Mouse (Mus musculus): ENCODE results near the gene Ccdc62.

The Ccdc62 gene

DNA sequence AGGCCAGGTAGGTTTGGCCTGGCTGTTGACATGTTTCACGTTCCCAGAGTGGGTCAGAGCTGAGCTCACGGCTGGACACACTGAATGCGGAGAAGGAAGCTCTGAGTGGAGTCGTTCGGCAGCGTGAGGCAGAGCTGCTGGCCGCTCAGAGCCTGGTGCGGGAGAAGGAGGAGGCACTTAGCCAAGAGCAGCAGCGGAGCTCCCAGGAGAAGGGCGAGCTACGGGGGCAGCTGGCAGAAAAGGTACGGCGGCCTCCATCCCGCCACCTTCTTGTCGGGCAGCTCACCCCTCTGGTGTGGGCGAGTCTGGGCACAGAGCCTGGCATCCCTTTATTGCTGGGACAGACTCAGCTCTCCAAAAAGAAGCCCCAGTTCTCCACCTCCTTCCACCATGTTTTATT lies 67.3 kb downstream of the Ccdc62 start:
- no peak for ATAC-seq (ENCODE audit: insufficient number of reproducible peaks, low FRiP score, low TSS enrichment)

DNA sequence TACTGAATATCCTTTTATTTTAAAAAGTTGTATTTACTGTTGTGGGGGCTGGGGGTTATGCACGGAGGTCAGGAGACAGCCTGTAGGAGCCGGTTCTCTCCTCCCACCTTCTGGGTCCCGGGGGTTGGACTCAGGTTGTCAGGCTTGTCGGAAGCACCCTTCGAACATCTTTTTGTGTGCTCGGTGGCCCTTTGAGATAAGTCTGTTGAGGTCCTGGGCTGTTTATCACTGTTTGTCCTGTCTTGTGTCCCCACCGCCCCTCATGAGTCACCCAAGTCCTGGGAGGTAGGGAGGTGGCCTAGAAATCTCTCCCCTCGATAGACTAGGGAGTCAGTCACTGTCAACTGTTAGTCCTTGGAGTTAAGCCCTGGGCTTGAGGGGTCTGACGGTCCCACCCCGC lies 67.9 kb downstream of the Ccdc62 start:
- no peak for ATAC-seq (ENCODE audit: insufficient number of reproducible peaks, low FRiP score, low TSS enrichment)

DNA sequence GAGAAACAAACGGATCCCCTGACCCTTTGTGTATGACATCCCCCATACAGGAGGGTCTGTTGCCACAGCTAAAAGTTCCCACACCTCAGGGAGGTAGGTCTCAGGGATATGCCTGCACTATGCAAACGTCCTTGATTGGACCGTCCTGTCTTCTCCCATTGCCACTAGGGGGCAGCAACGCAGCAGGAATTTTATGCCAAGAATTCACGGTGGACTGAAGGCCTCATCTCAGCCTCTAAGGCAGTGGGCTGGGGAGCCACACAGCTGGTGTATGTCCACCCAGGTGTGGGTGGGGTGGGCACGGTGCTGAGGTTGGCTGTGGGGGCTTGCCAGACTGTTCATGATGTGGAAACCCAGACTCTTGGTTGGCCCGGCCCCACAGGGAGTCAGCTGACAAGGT lies 70.3 kb downstream of the Ccdc62 start:
- no peak; the same call in 1 of the 2 replicates for ATAC-seq (ENCODE audit: insufficient number of reproducible peaks, low FRiP score, low TSS enrichment)

DNA sequence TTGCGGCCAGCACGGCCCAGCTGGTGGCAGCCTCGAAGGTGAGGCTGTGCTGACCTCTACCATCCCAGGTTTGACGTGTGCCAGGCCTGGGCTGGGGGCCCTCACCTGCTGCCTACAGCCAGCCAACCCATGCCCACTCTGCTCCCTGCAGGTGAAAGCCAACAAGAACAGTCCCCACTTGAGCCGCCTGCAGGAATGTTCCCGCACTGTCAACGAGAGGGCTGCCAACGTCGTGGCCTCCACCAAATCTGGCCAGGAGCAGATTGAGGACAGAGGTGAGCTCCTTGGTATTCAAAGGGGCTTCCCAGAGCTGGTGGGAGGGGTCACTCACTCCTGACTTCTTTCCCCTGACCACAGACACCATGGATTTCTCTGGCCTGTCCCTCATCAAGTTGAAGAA lies 70.8 kb downstream of the Ccdc62 start:
- no peak for ATAC-seq (ENCODE audit: insufficient number of reproducible peaks, low FRiP score, low TSS enrichment)

DNA sequence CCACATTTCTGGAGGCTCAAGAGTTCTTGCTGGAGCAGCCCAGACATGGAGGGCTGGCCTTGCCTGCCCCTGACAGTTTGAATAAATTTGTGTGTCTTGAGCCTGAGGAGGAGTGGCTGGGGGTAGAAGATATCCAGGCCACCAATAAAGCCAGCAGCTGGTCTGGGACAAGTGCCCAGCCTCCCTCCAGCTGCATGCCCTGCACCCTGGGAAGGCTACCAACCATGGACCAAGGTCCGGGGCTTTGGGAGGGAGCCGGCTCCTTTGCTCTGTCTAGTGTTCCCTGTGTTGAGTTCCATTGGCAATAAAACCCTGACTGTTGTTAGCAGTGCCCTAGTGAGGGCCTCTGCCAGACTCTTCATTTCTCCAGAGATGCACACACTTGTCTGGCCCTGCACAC lies 72.4 kb downstream of the Ccdc62 start:
- ATAC-seq (ENCODE audit: insufficient number of reproducible peaks, low FRiP score, low TSS enrichment): no peak

DNA sequence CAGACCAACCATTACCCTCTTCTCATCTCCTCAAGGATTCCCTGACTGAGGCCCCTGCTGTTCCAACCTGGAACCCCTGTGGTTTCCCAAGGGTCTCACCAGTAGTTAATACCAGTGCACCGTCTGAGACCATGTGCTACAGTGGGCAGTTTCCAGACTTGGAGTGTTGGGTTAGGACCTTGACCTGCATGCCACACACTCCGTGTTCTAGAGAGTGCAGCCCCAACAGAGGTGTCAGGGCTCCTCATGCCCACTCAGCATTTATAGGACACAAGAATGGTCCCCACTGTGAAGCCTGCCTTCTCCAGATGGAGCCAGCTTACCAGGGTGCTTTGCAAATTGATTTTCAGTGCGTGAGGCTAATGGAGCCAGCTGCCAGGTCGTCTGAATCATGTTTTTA lies 72.9 kb downstream of the Ccdc62 start:
- no peak for ATAC-seq (ENCODE audit: insufficient number of reproducible peaks, low FRiP score, low TSS enrichment)

DNA sequence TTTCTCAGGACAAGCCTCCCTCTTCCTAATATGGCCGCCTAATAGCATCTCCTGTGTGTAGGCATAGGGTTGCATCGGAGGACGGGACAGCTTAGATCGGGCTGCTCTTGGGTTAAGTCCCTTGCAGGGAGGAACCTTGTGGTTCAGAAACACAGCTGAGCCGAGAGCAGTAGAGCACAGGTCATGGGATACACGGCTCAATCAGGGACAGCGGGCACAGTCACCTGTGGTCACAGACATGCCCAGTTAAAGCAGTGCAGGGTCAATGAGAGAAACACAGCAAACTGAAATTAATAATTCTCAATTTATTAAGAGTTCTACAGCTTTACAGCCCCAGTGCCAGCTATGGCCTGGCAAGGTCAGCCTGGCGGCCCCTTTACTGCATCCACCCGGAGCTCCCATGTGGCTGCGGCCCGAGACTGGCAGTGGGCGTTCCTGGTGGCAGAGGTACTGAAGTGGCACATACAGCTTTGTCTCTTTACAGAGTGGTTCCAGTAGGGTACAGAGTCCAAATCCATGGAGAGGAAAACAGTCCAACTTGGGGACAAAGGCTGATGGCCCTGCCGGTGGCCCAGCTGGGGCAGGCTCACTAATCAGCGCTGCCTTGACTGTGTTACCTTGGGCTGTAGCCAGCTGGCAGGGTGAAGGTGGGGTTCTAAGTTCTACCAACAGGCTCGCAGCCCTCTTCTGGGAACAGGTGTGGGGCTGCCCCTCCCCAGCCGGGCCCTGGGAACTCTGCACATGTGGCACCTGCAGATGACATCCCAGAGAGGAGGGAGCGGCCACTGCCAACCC lies 74.1 kb downstream of the Ccdc62 start:
- ATAC-seq (ENCODE audit: insufficient number of reproducible peaks, low FRiP score, low TSS enrichment): no peak

DNA sequence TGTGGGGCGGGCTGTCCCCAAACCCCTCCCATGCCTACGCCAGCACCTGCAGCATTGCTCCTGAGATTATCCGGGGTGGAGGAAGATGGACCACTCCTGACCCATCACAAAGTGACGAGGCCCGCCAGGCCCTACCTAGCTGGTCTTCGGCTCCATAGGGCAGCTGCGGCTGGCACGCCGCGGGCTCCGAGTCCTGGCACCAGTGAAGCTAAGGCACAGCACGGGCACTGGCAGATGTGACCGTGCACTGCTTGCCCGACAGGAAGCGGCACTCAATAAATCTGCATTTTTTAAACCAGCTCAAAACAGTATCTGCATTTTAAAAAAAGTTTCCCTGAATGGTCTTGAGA lies 74.6 kb downstream of the Ccdc62 start:
- ATAC-seq (ENCODE audit: insufficient number of reproducible peaks, low FRiP score, low TSS enrichment): no peak

DNA sequence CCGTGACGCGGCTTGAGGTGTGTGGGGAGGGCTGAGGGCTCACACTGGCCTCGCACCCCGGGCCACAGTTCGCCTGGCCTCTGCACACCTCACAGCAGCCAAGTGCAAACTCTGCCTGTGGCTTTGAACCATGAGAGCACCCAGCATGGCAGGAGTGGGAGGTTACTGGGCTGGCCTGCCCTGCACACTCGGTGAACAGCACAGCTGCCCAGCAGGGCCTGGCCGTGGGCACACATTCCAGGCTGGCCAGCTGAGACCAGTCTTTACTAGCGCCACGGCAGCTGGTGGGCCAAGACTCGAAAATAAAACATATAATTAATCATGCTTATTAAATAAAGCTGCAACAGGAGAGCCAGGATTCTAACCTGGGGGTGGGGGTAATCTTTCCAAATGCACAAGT lies 75.1 kb downstream of the Ccdc62 start:
- ATAC-seq (ENCODE audit: insufficient number of reproducible peaks, low FRiP score, low TSS enrichment): no peak

DNA sequence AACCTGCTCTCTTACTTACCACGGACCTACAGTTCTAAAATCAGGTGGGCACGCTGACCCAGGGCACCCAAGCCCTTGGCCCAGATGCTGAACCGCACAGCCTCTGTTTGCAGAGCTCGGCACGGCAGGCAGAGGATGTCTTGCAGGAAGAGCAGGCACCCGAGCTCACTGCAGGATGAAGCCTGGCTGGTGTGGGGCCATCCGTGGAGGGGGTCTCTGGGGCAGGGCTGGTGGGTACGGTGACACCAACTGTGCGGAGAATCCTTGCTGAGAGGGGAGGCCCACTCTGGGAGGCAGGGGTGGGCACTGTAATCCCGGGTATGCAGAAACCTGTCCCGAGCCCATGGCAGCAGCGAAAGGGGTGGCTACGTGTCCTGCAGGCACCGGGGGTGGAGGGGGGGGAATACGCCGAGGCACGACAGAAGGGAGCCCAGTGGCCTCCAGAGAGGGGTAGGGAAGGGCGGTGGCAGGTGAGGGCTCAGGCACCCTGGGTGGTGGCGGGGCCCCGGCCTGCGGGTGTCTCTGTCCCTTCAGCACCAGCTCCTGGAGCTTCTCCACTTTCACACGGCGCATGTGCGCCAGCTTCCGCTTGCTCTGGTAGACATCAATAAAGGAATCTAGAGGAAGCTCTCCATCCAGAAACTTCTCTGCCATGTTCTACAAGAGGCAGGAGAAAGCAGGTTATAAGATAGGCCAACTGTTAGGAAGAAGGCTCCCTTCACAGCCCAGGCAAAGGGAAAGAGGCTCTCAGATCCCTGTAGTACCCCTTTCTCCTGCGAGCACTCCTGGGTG lies 75.8 kb downstream of the Ccdc62 start:
- no peak for ATAC-seq (ENCODE audit: insufficient number of reproducible peaks, low FRiP score, low TSS enrichment)

DNA sequence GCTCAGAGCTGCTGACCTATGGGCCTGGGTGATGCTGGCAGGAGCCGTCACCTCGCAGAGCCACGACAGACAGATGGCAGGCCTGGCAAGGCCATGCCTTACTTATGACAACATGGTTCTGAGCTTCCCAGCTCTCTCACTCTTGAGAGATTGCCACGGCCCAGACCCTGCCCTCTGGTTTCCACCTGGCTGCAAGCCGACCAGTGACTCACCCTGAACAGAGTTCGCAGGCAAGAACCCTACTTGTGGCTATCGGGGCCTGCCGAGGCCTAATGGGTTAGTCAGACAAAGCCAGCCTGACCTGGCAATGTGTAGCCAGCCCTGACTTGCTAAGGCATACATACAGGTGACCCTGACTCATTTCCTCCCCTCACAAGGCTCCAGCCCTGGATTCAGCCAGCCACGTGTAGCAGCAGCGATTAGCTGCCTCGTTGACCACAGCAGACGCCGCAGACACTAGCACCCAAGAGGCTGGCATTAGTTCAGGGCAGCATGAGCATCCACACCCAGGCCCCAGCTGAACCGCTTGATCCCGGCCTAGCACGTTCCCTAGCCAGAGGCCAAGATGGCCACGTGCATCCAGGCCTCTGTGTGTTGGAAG lies 76.5 kb downstream of the Ccdc62 start:
- peak; percentile 60; the same call in 1 of the 2 replicates for ATAC-seq (ENCODE audit: insufficient number of reproducible peaks, low FRiP score, low TSS enrichment)

DNA sequence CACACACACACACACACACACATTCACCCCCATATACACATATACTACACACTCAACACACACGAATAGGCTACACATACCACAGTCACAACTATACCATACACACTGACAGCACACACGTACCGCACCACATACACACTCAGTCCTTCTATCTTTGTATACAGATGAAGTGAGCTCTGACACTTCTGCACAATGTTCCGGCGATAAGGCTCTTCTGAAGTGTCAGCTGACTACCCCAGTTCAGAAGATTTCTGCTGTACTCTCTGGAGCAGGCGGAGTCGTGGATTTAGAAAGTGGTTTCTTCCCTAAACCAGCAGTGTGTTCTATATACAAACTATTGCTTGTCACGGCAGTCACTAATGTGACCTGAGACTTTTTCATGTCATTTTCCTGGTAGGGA lies 79.6 kb downstream of the Ccdc62 start:
- ATAC-seq (ENCODE audit: insufficient number of reproducible peaks, low FRiP score, low TSS enrichment): no peak

DNA sequence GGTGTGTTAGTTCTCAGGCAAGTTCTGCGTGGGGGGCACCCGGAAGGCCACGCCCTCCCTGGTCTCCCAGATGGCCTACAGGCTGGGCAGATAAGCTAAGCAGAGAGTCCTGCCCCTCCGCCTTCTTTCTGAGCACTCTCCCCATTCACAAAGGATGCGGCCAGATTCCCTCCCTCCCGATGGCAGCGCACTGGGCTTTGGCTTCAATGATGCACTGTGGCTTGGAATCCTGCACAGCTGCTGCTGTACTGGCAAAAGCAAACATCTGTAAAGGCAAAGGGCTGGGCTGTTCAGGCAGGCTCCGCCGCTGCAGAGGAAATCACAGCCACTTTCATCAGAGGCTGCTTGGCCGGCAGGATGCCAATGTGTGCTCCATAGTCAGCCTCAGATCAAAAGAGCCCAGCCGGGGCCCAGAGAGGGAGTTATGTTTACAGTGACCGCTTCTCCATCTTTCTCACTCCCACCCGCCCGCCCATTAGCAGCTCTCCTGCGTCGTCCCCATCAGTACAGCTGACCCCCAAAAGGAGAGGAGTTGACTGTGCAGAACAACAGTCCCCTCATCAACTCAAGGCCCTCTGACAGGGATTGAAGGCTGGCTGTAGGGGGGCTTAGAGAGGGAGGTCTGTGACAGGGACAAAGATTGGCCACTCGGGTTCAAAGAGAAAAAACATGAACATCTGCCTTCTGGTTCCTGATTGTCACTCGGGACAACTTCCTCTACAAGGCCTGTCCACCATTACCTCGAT lies 80.6 kb downstream of the Ccdc62 start:
- no peak for ATAC-seq (ENCODE audit: insufficient number of reproducible peaks, low FRiP score, low TSS enrichment)

DNA sequence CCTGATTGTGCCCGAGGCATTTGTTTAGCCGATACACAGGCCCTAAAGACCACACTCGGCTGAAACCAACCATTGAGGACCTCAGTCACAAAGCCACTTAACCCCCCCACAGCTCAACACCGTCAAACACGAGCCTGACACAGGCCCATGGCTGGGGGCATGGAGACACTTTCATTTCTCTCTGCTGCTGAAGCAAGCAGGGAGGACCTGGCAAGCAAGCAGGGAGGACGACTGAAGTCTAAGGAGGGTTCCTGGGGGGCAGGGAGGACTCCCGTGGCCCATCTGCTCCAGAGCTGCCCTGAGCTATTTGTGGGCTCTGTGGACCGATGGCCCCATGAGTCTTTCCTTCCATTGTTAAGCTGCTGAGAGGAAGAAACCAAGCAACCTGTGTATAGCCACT lies 81.4 kb downstream of the Ccdc62 start:
- ATAC-seq (ENCODE audit: insufficient number of reproducible peaks, low FRiP score, low TSS enrichment): no peak

DNA sequence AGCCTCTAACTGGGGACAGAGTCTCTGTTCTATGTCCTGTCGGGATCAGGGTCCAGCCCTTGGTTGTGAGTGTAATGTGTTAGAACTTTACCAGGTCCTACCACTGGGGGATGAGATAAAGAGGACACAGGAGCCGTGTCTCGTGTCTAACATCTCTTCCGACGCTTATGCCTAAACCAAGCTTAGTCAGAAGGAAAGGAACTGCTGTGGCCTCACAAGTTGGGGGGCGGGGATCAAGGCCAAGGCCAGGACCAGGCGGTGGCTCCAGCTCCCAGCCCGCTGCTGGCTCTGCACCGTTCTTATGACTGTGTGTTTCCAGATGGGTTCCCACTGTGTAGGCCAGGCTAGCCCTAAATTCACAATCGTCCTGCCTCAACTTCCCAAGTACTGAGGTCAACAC lies 82.4 kb downstream of the Ccdc62 start:
- ATAC-seq (ENCODE audit: insufficient number of reproducible peaks, low FRiP score, low TSS enrichment): no peak

DNA sequence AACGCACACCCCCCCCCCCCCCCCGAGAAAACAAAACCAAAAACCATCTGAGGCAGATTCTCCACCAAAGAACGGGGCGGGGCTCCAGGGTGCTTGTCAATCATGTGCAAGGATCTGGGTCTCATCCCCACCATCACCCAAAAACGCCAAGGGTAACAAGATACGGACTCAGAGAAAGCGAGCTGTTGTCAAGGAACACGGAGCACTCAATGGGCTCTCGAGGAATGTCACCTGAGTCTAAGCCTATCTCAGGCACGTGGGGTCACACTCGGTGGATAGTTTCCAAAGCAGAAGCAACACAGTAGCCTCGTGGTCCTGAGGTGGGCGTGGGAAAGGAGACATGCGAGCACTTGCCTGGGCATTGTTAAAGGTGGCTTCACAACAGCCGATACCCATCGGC lies 83.3 kb downstream of the Ccdc62 start:
- no peak for ATAC-seq (ENCODE audit: insufficient number of reproducible peaks, low FRiP score, low TSS enrichment)

DNA sequence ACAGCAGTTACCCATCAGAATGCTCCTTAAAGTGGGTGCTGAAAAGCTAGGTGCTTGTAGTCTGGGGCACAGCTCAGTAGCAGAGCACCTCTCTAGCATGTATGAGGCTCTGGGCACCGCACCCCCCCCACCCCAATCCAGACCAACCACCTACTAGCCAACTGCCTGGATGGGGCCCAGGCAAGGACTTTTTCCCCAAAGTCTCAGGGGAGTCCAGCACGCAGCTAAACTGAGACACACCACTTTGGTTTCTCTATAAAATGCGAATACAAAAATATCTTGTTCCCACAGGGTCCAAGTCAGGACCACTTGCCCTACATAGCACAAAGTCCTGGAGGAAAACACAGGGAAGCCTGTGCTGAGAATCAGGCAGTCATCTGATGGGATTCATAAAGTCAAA lies 83.7 kb downstream of the Ccdc62 start:
- ATAC-seq (ENCODE audit: insufficient number of reproducible peaks, low FRiP score, low TSS enrichment): no peak

DNA sequence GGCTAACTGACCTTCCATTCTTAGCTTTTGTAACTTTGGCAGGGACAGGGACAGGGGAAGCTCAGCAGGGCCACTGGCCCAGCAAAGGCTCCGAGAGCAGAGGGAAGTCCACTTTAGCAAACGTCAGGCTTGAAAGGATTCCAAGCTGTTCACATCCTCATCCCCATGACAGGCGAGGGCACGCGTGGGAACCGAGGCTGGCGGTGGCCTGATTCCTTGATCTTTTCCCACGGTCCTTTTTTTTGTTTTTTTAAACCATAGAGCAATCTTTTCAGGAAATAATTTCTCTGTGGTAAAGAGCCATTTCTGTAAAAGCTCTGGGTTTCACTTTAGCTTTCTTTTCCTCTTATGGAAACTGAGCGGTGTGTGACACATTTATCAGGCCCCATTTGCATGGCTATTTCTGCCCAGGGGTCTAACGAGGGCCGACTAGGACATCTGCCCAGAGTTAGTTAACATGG lies 84.3 kb downstream of the Ccdc62 start:
- no peak for ATAC-seq (ENCODE audit: insufficient number of reproducible peaks, low FRiP score, low TSS enrichment)

DNA sequence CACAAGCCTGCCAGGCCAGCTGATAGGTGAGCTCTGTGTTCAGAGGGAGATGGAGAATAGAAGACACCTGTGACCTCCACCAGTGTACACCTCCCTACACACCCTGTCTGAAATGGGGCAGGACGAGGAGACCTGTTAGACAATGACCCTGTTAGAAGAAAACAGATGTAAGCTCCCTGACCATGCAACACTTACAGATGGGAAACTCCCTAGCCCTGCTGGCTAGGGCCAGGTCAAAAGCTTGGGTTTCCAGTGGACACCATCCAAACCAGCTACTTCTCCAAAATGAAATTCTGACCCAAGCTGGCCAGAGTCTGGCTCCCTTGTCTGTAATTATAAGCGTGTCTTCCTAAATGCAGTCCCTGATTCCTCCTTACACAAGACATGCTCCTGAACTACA lies 85.2 kb downstream of the Ccdc62 start:
- ATAC-seq (ENCODE audit: insufficient number of reproducible peaks, low FRiP score, low TSS enrichment): no peak

DNA sequence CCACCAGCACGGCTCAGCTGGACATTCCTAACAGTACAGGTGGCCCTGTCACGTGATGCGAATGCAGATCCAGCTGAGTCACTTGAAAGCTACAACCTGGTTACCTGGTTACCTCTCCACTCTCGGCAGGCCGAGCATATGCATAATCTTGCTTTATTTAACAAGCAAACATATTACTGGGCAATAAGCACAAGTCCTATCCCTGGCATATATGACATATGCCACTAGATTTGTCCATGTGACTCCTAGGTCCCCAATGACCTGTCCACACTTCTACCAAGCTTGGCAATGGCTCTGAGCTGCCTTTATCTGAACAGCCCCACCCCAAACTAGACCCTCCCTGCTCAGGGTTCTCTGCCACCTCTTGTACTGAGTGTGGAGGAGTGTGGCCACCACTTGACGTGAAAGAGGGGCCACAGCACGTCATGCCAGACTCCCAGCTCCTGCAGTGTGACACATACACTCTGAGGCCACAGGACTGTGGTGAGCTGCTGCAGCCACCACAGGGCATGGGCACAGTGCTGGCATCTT lies 85.9 kb downstream of the Ccdc62 start:
- no peak for ATAC-seq (ENCODE audit: insufficient number of reproducible peaks, low FRiP score, low TSS enrichment)

DNA sequence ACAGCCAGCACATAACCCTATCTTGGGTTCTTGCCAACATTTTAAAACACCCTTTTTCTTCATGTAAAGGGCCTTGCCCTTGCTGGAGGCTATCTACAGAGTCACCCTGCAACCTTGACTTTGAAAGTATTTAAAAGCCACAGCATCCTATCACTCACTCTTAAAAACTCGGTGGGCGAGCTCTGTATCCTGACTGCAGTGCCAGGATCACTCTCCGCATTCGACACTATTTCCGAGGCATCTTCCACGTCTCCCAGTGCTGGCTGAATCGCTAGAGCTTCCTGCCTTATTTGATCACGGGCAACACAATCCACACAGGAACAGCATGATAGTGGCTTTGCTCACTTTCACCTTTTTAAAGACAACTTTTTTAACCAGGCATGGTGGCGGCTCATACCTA lies 87.5 kb downstream of the Ccdc62 start:
- no peak for ATAC-seq (ENCODE audit: insufficient number of reproducible peaks, low FRiP score, low TSS enrichment)
